Mouse (Mus musculus) brain, embryonic 14.5 days (tissue): ENCODE data around the gene Rtn4r. TPM values are rescaled to one million over a fixed set of nuclear protein-coding genes. Genes with fewer than 3 reads are reported as not detected.

Experiments
- DNase-seq: peaks from one replicate; pipeline ENCODE4 v3.0.0-alpha.2; 2011; ENCODE audit warnings: low read depth
- CTCF ChIP-seq: fragments of 200-500 bp; IDR thresholded peaks from 2 replicates; pipeline ENCODE4 v1.5.1; 2012; ENCODE audit warnings: inconsistent platforms, mild to moderate bottlenecking, moderate library complexity, borderline replicate concordance; ENCODE audit not compliant: insufficient read depth, insufficient read length; ENCODE audit errors: extremely low read depth
- POLR2A ChIP-seq: fragments of 200-500 bp; IDR thresholded peaks from 2 replicates; pipeline ENCODE4 v1.6.1; 2012; ENCODE audit warnings: mild to moderate bottlenecking, inconsistent platforms, borderline replicate concordance; ENCODE audit not compliant: poor library complexity, insufficient read depth, insufficient read length, severe bottlenecking; ENCODE audit errors: extremely low read depth
- polyA plus RNA-seq: library from polyadenylated mRNA; depleted of rRNA; stranded (reverse); fragments of >200 nt; gene quantifications from 2 replicates; pipeline ENCODE4 v1.2.3, GENCODE M21; 2012; rRNA removed

Gene Rtn4r
- 50.3 and 52.5 TPM in 2 replicates for polyA plus RNA-seq

GRCm38 (mm10) chr16:18127241-18127861, at the start of gene Rtn4r:
Gene Rtn4r (plus strand): TSS chr16:18127642.
- TF ChIP-seq CTCF (peak; percentile 68), POLR2A (peak; percentile 54)
- DNase-seq: peak; percentile 69

GRCm38 (mm10) chr16:18078314-18079015, 49.0 kb upstream of the Rtn4r start:
- no peak for TF ChIP-seq POLR2A
- no peak for TF ChIP-seq CTCF

GRCm38 (mm10) chr16:18079300-18079699, 48.1 kb upstream of the Rtn4r start:
- TF ChIP-seq CTCF: no peak
- no peak for TF ChIP-seq POLR2A
- DNase-seq: no peak

More at GRCm38 (mm10) chr16:18078314-18079015, 49.0 kb upstream of the Rtn4r start:
- no peak for DNase-seq

- TF ChIP-seq POLR2A (no peak), CTCF (no peak)
- no peak for DNase-seq
These were observed 47.3 kb upstream of the Rtn4r start for GRCm38 (mm10) chr16:18080171-18080570.

- no peak for TF ChIP-seq POLR2A
- TF ChIP-seq CTCF: no peak
- DNase-seq: no peak
These were observed 46.2 kb upstream of the Rtn4r start for GRCm38 (mm10) chr16:18081149-18081827.

- TF ChIP-seq POLR2A (no peak), CTCF (no peak)
These were observed 45.2 kb upstream of the Rtn4r start for GRCm38 (mm10) chr16:18082291-18082690.

GRCm38 (mm10) chr16:18083231-18083951, 44.1 kb upstream of the Rtn4r start:
- TF ChIP-seq POLR2A (no peak), CTCF (no peak)
- peak; percentile 35 for DNase-seq

More at GRCm38 (mm10) chr16:18082291-18082690, 45.2 kb upstream of the Rtn4r start:
- no peak for DNase-seq

GRCm38 (mm10) chr16:18084262-18084661, 43.2 kb upstream of the Rtn4r start:
- DNase-seq: no peak

GRCm38 (mm10) chr16:18087101-18087500, 40.3 kb upstream of the Rtn4r start:
- no peak for TF ChIP-seq POLR2A
- no peak for TF ChIP-seq CTCF
- no peak for DNase-seq

More at GRCm38 (mm10) chr16:18084262-18084661, 43.2 kb upstream of the Rtn4r start:
- TF ChIP-seq POLR2A: no peak
- no peak for TF ChIP-seq CTCF

GRCm38 (mm10) chr16:18096348-18096747, 31.1 kb upstream of the Rtn4r start:
- no peak for DNase-seq
- TF ChIP-seq CTCF: no peak
- TF ChIP-seq POLR2A: no peak

- no peak for DNase-seq
These were observed 24.6 kb upstream of the Rtn4r start for GRCm38 (mm10) chr16:18102816-18103215.

GRCm38 (mm10) chr16:18103366-18103765, 24.1 kb upstream of the Rtn4r start:
- TF ChIP-seq POLR2A (no peak), CTCF (no peak)
- no peak for DNase-seq

More at GRCm38 (mm10) chr16:18102816-18103215, 24.6 kb upstream of the Rtn4r start:
- no peak for TF ChIP-seq CTCF
- TF ChIP-seq POLR2A: no peak
